Mouse (Mus musculus): Measurements from ENCODE around the gene Scrt2. TPM values are rescaled to one million over a fixed set of nuclear protein-coding genes. Genes with fewer than 3 reads are reported as not detected.

The Scrt2 gene
- polyA plus RNA-seq, 1 experiment: 0.03 TPM

GRCm38 (mm10) chr2:152069434-152069786 lies 11.9 kb upstream of the Scrt2 start:
- Histone ChIP-seq H3K4me1 (ENCODE audit: control insufficient read depth, insufficient read depth, insufficient read length, low read length) (no peaks in the 10 kb centered on the region), H3K4me3 (ENCODE audit: low read depth, low read length) (no peak overlapping the region), H3K36me3 (ENCODE audit: control insufficient read depth, insufficient read depth, low read length) (no peaks in the 10 kb centered on the region), H3K27me3 (ENCODE audit: control insufficient read depth, insufficient read depth, low read length) (no peaks in the 10 kb centered on the region), H3K27ac (ENCODE audit: insufficient read depth, low read depth, low read length) (no peak overlapping the region)
- 75% methylated on average over 9 of the region's 9 CpGs for WGBS
- TF ChIP-seq POLR2A (IDR thresholded peaks at IDR 0.05; ENCODE audit: low read depth, low read length) (no peak), CTCF (IDR thresholded peaks at IDR 0.05; ENCODE audit: extremely low read depth, insufficient read length, insufficient replicate concordance, low read depth, low read length) (no peak)

DNA sequence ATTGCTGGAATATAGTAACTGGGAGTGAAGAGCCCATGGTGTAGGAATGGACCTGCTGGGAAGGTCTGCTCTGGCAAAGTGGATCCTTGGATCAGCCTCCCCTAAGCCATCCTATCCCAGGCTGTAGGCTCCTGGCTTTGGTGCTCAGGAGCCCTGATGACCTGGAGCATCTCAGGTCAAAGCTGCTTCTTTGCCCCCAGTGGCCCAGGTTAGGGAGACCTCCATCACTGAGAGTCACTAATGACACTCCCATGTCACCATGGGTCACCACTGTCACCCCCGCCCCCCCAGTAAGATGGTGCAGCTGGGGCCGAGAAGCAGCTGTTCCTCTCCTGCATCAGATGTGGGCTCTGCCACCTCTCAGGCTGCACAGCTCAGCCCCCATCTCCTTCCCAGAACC lies 11.4 kb upstream of the Scrt2 start:
- no peak for TF ChIP-seq POLR2A (IDR thresholded peaks at IDR 0.05; ENCODE audit: low read depth, low read length)
- TF ChIP-seq CTCF (IDR thresholded peaks at IDR 0.05; ENCODE audit: extremely low read depth, insufficient read length, insufficient replicate concordance, low read depth, low read length): no peak

GRCm38 (mm10) chr2:152074521-152074920 lies 6.8 kb upstream of the Scrt2 start:
- WGBS: 81% methylated on average over 2 of the region's 2 CpGs
- H3K27ac ChIP-seq (ENCODE audit: insufficient read depth, low read depth, low read length): no peak overlapping the region
- H3K4me3 ChIP-seq (ENCODE audit: low read depth, low read length): no peak overlapping the region
- H3K4me1 ChIP-seq (ENCODE audit: control insufficient read depth, insufficient read depth, insufficient read length, low read length): no peaks in the 10 kb centered on the region
- no peaks in the 10 kb centered on the region for H3K36me3 ChIP-seq (ENCODE audit: control insufficient read depth, insufficient read depth, low read length)
- TF ChIP-seq CTCF (IDR thresholded peaks at IDR 0.05; ENCODE audit: extremely low read depth, insufficient read length, insufficient replicate concordance, low read depth, low read length): no peak
- no peak for TF ChIP-seq POLR2A (IDR thresholded peaks at IDR 0.05; ENCODE audit: low read depth, low read length)
- H3K27me3 ChIP-seq (ENCODE audit: control insufficient read depth, insufficient read depth, low read length): 0 out of 2 replicates have a peak, but pooled peaks cover 4% of the 10 kb centered on the region

More for the DNA sequence above, 11.4 kb upstream of the Scrt2 start:
- no peak overlapping the region for H3K27ac ChIP-seq (ENCODE audit: insufficient read depth, low read depth, low read length)
- no peaks in the 10 kb centered on the region for H3K27me3 ChIP-seq (ENCODE audit: control insufficient read depth, insufficient read depth, low read length)
- no peaks in the 10 kb centered on the region for H3K4me1 ChIP-seq (ENCODE audit: control insufficient read depth, insufficient read depth, insufficient read length, low read length)
- H3K36me3 ChIP-seq (ENCODE audit: control insufficient read depth, insufficient read depth, low read length): no peaks in the 10 kb centered on the region
- 87% methylated on average over 2 of the region's 2 CpGs for WGBS
- no peak overlapping the region for H3K4me3 ChIP-seq (ENCODE audit: low read depth, low read length)

GRCm38 (mm10) chr2:152075294-152075889 lies 5.9 kb upstream of the Scrt2 start:
- Histone ChIP-seq H3K27me3 (ENCODE audit: control insufficient read depth, insufficient read depth, low read length) (peaks cover 7% of the 10 kb centered on the region; the same call in 1 of the 2 replicates), H3K27ac (ENCODE audit: insufficient read depth, low read depth, low read length) (no peak overlapping the region), H3K4me1 (ENCODE audit: control insufficient read depth, insufficient read depth, insufficient read length, low read length) (no peaks in the 10 kb centered on the region), H3K4me3 (ENCODE audit: low read depth, low read length) (no peak overlapping the region), H3K36me3 (ENCODE audit: control insufficient read depth, insufficient read depth, low read length) (no peaks in the 10 kb centered on the region)
- WGBS: 18% methylated on average over 9 of the region's 9 CpGs
- TF ChIP-seq POLR2A (IDR thresholded peaks at IDR 0.05; ENCODE audit: low read depth, low read length) (no peak), CTCF (IDR thresholded peaks at IDR 0.05; ENCODE audit: extremely low read depth, insufficient read length, insufficient replicate concordance, low read depth, low read length) (no peak)

DNA sequence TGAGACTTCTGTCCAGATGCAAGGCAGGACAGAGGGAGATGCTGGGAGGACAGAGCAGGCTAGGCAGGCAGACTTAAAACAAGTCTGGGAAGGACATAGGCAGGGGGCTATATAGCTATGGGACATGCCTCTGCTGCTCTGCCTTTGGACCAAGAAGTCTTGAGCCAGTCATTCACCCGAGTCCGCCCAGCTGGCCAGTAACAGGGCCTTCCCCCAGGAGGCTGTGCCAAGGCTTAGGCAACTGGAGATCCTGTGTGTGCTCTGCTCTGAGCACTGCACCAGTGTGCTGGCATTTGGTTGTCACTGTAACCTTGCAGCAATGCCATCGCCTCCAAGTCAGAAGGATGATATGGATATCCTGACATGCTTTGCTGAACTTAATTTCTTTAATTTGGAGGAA lies 4.0 kb upstream of the Scrt2 start:
- peaks cover 26% of the 10 kb centered on the region for H3K27me3 ChIP-seq (ENCODE audit: control insufficient read depth, insufficient read depth, low read length)
- TF ChIP-seq POLR2A (IDR thresholded peaks at IDR 0.05; ENCODE audit: low read depth, low read length) (no peak), CTCF (IDR thresholded peaks at IDR 0.05; ENCODE audit: extremely low read depth, insufficient read length, insufficient replicate concordance, low read depth, low read length) (no peak)
- 73% methylated on average over 3 of the region's 3 CpGs for WGBS

GRCm38 (mm10) chr2:152081641-152082448 lies 516 bp downstream of the Scrt2 start:
- 4% methylated on average over 81 of the region's 81 CpGs for WGBS
- Histone ChIP-seq H3K27me3 (ENCODE audit: control insufficient read depth, insufficient read depth, low read length) (peaks cover 33% of the 10 kb centered on the region), H3K4me1 (ENCODE audit: control insufficient read depth, insufficient read depth, insufficient read length, low read length) (peaks cover 5% of the 10 kb centered on the region), H3K4me3 (ENCODE audit: low read depth, low read length) (peak overlapping the region; percentile 33), H3K36me3 (ENCODE audit: control insufficient read depth, insufficient read depth, low read length) (no peaks in the 10 kb centered on the region), H3K27ac (ENCODE audit: insufficient read depth, low read depth, low read length) (no peak overlapping the region)
- TF ChIP-seq CTCF (IDR thresholded peaks at IDR 0.05; ENCODE audit: extremely low read depth, insufficient read length, insufficient replicate concordance, low read depth, low read length) (no peak), POLR2A (IDR thresholded peaks at IDR 0.05; ENCODE audit: low read depth, low read length) (no peak)

More for the DNA sequence above, 4.0 kb upstream of the Scrt2 start:
- H3K36me3 ChIP-seq (ENCODE audit: control insufficient read depth, insufficient read depth, low read length): no peaks in the 10 kb centered on the region
- H3K4me3 ChIP-seq (ENCODE audit: low read depth, low read length): no peak overlapping the region
- no peak overlapping the region for H3K27ac ChIP-seq (ENCODE audit: insufficient read depth, low read depth, low read length)
- peaks cover 5% of the 10 kb centered on the region for H3K4me1 ChIP-seq (ENCODE audit: control insufficient read depth, insufficient read depth, insufficient read length, low read length)

Data from small intestine, adult 2 months (tissue).